Mouse (Mus musculus): Measurements from ENCODE around the gene Nos2.

GRCm38 (mm10) chr11:78971746-78972145 lies 51.2 kb downstream of the Nos2 start:
- TF ChIP-seq CTCF (IDR thresholded peaks at IDR 0.05; ENCODE audit: low read depth, low read length) (no peak), GATA1 (IDR thresholded peaks at IDR 0.05; ENCODE audit: borderline replicate concordance, low read length) (no peak), POLR2AphosphoS5 (IDR thresholded peaks at IDR 0.05; ENCODE audit: insufficient replicate concordance, low read depth, low read length) (no peak), TAL1 (conservative IDR thresholded peaks at IDR 0.05; ENCODE audit: low read depth, low read length) (no peak)
